Mouse (Mus musculus) gastrocnemius, postnatal 36 days (tissue): ENCODE data around the gene Trmt5. TPM values are rescaled to one million over a fixed set of nuclear protein-coding genes. Genes with fewer than 3 reads are reported as not detected.
A peak's percentile ranks its signal among the peaks of the same experiment; 100 is the strongest.

Experiments used
- DNase-seq, 2 experiments: peaks; one replicate each; pipeline ENCODE4 v3.0.0; 2022
- intact Hi-C: fragments of 180-260 bp; cut with DNase I; formaldehyde crosslinking; loops from one replicate; pipeline ENCODE4 v1.15.1; 2025
- total RNA-seq, 2 experiments: library from RNA; stranded (reverse); gene quantifications; 2 replicates each; pipeline ENCODE4 v1.2.3; 2021

Gene Trmt5
- total RNA-seq, 2 experiments from 2014 or later = 5.1 to 8.0 TPM

GRCm38 (mm10) chr12:73287609-73288008 is 1.1 kb upstream of the Trmt5 start:
- no peak for DNase-seq
- intact Hi-C loops = no loop called here

GRCm38 (mm10) chr12:73274921-73275320 is 11.6 kb downstream of the Trmt5 start:
- intact Hi-C loops = loop anchor here (5.0 kb wide), 1 partner anchor 48 kb away; no protein-coding TSS in a partner anchor
- no peak for DNase-seq

- DNase-seq = peak in 1 of 2 experiments; percentile 13
- intact Hi-C loops = loop anchor here (5.0 kb wide), 1 partner anchor 43 kb away; no protein-coding TSS in a partner anchor
Observed at GRCm38 (mm10) chr12:73269933-73270332, 16.6 kb downstream of the Trmt5 start.

- no peak for DNase-seq
- intact Hi-C loops = no loop called here
Observed at GRCm38 (mm10) chr12:73269531-73269930, 17.0 kb downstream of the Trmt5 start.

- intact Hi-C loops = no loop called here
- no peak for DNase-seq
Observed at GRCm38 (mm10) chr12:73268497-73268896, 18.0 kb downstream of the Trmt5 start.

GRCm38 (mm10) chr12:73266597-73266996 is 19.9 kb downstream of the Trmt5 start:
- intact Hi-C loops = no loop called here
- DNase-seq = no peak

GRCm38 (mm10) chr12:73265381-73265978 is 21.0 kb downstream of the Trmt5 start:
- intact Hi-C loops = no loop called here
- DNase-seq = no peak

GRCm38 (mm10) chr12:73260339-73260738 is 26.2 kb downstream of the Trmt5 start:
- intact Hi-C loops = no loop called here
- no peak for DNase-seq

- DNase-seq = no peak
- intact Hi-C loops = no loop called here
Observed at GRCm38 (mm10) chr12:73259269-73259668, 27.2 kb downstream of the Trmt5 start.

- DNase-seq = no peak
- intact Hi-C loops = no loop called here
Observed at GRCm38 (mm10) chr12:73255006-73255405, 31.5 kb downstream of the Trmt5 start.

- no peak for DNase-seq
- intact Hi-C loops = no loop called here
Observed at GRCm38 (mm10) chr12:73245687-73246086, 40.8 kb downstream of the Trmt5 start.

GRCm38 (mm10) chr12:73241960-73242359 is 44.5 kb downstream of the Trmt5 start:
- intact Hi-C loops = no loop called here
- DNase-seq = peak; percentile 24 to 35

GRCm38 (mm10) chr12:73232586-73232985 is 53.9 kb downstream of the Trmt5 start:
- no peak for DNase-seq
- intact Hi-C loops = no loop called here

- intact Hi-C loops = no loop called here
- DNase-seq = no peak
Observed at GRCm38 (mm10) chr12:73231552-73231951, 55.0 kb downstream of the Trmt5 start.

- intact Hi-C loops = no loop called here
- DNase-seq = no peak
Observed at GRCm38 (mm10) chr12:73230196-73230595, 56.3 kb downstream of the Trmt5 start.

Other genes with a start within 250 kb of the Trmt5 start
- 10 to 100 TPM; 52.0 to 59.0 TPM for gene Six1, start 232.8 kb downstream of the Trmt5 start, total RNA-seq
- gene Six4, start 173.3 kb downstream of the Trmt5 start, total RNA-seq = 10 to 100 TPM; 10.6 to 17.0 TPM
- gene Mnat1, start 163.0 kb downstream of the Trmt5 start, total RNA-seq = 10 to 100 TPM; 13.1 to 15.9 TPM
- gene Slc38a6, start 69 bp upstream of the Trmt5 start, total RNA-seq = 1 to 10 TPM; 2.6 TPM